Mouse (Mus musculus) natural killer cell, adult 2 months (primary cell): ENCODE results near the gene Btbd35f8.
"Not testable (repeated sequence)": the region's sequence is repeated elsewhere in the genome, so short reads cannot be mapped to it uniquely, and the experiment has no call there.

ENCODE experiments used
- DNase-seq, 2 experiments: peaks; one replicate each; pipeline ENCODE4 v3.0.0; 2022; ENCODE audit warnings: low spot score in 2 of 2

The Btbd35f8 gene

GRCm38 (mm10) chrX:34450224-34450623, at the start of gene Btbd35f8:
Gene Btbd35f8 (plus strand): TSS chrX:34450524.
- not testable (repeated sequence) for DNase-seq
